Mouse (Mus musculus): ENCODE data around the gene Rab3il1. TPM values are rescaled to one million over a fixed set of nuclear protein-coding genes. Genes with fewer than 3 reads are reported as not detected.

The Rab3il1 gene
- total RNA-seq, 2 experiments from 2014 or later = 12.9 to 14.9 TPM

DNA sequence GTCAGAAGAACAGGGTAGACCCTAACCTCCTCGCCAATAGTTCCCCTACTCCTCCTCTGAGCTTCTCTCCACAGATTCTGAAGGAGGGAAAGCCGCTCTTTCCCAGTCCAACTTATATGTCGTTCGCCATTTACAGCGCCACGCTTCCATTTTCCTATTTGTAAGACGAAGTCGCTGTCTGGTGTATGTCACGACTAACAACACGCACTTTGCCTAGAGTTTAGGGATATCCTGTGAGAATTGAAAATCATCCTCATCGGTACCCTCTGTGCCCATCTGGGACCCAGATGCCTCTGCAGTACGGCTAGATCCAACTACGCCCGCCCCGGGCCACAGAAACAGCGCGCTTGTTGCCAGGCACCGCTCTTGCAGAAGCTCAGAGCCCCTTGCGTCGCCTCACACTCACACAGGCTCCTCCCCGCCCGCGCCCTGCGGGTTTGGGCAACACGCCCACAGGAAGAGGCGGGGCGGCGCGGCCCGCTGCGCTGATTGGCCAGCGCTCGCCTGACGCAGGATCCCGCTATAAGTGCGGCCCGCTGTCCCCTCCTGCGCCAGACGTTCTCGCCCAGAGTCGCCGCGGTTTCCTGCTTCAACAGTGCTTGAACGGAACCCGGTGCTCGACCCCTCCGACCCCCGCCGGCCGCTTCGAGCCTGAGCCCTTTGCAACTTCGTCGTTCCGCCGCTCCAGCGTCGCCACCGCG lies 19.2 kb upstream of the Rab3il1 start:
- peak; percentile 97 for DNase-seq
- intact Hi-C loops (cut with DNase I) = no loop called here

DNA sequence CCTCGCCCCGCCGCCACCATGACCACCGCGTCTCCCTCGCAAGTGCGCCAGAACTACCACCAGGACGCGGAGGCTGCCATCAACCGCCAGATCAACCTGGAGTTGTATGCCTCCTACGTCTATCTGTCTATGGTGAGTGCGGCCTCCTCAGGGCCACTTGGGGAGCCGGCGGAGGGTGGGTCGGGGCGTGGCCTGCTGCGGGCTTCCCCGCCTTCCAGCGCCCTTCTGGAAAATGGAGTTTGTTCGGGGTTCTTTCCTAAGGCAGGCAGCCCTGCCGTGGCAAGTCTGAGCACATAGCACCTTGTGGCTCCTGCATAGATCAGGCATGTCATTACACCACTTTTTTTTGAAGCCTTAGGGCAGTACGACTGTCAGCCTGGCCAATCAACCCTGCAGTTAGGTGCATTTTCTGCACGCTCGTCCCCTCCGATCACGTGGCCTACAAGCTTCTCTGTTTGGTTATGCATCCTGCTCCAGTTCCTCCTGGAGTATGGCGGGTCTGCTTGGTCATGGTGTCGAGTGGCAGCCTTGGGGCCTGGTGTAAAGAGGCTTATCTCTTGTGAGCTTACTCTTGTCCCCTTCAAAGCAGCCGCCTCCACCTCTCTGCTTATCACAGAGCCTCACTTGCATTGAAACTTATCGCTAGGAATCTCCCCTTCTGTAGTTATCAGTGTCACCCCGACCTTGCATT lies 18.5 kb upstream of the Rab3il1 start:
- peak; percentile 61 for DNase-seq
- intact Hi-C loops (cut with DNase I) = no loop called here

DNA sequence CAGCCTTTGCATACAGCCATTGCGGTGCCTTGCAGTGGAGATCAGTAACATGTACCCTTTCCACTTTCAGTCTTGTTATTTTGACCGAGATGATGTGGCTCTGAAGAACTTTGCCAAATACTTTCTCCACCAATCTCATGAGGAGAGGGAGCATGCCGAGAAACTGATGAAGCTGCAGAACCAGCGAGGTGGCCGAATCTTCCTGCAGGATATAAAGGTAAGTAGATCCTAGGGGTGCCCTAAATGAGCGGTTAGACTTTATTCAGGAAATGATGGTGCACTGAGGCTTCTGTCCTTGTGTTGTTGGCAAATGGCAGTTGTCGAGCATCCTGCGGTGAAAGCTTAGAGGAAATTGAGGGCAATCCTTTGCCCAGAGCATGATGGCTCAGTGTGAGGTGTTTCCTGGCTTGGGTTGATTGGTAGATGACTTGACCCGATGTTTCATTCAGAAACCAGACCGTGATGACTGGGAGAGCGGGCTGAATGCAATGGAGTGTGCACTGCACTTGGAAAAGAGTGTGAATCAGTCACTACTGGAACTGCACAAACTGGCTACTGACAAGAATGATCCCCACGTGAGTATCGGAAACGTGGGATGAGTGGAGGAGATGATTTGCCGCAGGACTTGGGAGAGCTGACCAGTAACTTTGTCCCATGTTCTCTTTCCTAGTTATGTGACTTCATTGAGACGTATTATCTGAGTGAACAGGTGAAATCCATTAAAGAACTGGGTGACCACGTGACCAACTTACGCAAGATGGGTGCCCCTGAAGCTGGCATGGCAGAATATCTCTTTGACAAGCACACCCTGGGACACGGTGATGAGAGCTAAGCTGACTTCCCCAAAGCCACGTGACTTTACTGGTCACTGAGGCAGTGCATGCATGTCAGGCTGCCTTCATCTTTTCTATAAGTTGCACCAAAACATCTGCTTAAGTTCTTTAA lies 17.1 kb upstream of the Rab3il1 start:
- no peak for DNase-seq
- intact Hi-C loops (cut with DNase I) = no loop called here

DNA sequence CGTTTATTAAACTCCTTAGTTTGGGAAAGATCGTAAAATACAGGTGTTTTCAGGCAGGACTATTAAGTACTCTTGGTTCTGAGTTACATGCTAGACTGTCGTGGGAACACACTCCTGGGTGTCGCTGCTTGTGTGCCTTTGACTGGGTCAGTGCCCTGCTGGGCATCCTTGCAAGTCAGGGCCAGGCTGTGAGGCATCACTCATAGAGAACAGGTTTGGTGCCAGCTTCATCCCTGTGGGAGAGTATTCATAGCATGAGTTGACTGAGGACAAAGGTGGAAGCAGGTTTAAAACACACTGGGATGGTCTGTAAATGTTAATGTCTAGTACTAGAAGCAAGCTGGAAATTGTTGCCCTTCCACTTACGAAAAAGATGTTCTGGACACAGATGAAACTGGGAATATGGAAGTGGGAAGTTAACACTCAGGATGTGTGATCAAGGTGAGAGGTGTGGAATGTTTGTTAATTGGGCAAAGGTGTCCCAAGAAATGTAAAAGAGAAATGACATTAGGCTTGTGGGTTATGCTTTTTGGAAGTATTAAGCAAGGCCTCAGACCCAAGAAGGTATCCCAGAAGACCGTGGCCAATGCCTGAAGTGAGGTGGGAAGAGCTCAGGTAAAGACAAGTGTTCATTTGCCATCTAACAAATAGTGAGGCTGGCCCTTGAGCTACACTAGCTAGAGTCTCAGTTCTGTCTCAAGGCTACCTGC lies 16.1 kb upstream of the Rab3il1 start:
- DNase-seq = no peak
- intact Hi-C loops (cut with DNase I) = no loop called here

DNA sequence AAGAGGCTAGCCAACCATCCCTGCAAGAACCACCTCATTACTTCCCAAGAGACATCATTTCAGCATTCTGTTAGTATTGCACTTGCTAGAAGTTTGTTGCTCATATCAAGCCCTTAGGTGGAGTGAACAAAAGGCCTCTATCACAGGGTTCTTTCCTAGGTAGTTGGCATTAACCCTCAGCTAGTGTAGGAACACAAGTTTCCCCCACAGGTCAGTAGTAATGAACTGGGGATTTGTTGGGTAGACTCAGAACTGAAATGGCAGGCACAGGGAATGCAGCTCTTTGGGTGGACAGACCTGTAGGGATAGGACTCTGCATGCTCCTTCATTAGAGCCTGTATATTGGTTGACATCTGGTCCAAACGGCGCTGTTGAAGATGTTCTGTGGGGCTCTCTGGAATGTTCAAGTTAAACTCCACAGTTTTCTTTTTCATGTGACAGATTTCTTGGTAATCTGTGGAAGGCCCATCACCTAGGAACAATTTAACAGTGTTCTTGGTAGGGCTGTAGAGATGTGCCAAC lies 15.5 kb upstream of the Rab3il1 start:
- DNase-seq = no peak
- intact Hi-C loops (cut with DNase I) = no loop called here

DNA sequence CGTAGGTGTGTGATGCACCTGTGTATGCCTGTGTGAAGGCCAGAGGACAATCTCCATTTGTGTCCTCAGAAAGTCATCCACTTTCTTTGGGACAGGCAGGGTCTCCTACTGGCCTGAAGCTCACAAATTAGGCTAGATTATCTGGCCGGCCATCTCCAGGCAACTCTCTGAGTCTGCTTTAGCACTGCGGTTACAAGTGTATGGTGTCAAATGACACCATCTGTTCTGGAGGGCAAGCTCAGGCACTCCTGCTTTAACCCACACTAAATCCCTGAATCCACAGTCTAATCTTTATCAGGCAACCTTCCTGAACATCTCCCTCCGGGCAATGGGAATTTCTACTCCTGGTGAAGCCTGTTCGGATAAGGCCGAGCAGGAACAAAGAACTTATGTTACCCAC lies 14.3 kb upstream of the Rab3il1 start:
- intact Hi-C loops (cut with DNase I) = no loop called here
- DNase-seq = no peak

DNA sequence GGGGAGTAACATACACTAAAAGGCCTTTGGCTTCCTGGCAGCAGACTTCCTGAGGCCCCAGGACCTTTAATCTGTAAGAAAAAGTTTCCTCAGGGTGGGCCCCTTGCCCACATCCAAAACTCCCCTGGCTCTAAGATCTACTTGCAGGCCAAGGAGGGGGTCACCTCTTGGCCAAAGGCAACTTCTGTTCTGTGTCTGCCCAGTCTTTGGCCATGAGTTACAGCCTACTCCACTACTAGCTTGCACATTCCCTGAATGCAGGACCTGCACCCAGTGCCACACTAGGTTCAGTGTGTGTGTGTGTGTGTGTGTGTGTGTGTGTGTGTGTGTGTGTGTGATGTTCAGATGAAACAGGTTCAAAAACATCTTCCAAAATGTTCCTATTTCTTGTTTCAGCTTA lies 13.9 kb upstream of the Rab3il1 start:
- DNase-seq = no peak
- intact Hi-C loops (cut with DNase I) = no loop called here

DNA sequence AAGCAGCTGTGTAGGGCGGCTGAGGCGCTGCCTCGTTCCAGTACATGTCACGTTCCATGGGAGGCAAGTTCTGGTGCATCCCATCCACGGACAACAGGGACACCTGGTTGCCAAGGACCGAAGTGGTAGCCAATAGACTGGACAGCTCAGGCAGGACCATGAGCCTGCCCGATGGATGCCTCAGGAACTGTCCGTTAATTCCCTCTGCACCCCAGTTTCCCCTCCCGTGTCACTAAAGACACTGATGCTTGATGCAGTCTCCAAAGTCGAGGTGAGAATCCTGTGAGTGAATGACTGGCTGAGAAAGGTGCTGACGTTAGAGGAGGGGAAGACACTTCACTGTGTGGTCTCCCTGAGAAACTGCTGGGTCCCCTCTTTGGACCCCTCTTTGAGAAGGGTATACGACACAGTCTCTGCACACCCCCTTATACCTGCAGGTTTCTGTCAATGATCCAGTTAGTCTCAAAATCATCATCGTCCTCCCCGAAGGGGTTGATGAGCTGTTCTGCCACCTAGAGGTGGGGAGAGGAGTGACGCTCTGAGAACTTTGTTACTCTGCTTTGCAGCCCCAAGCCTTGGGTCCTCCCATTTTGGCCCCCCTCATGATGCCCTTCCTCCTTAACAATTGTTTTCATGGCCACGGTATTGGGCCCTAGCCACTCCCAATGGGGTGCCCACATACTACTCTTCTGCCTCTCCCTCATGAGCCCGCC lies 12.1 kb upstream of the Rab3il1 start:
- intact Hi-C loops (cut with DNase I) = no loop called here
- no peak for DNase-seq

DNA sequence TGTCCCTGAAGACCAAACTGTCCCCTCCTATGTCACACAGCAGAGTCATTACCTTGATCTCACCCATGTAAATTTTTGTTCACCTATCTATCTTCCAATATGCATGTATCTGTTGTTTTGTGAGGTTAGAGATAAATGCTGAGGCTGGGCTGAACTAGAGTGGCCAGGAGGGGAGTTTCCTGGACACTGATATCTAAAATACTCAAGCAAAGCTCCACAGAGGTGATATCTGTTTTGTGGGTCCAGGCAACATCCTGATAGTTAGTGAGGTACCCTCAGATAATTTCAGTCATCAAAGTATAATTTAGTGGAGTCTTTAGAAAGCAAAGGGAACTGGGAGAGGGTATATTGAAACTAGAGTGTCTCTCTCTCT lies 11.6 kb upstream of the Rab3il1 start:
- intact Hi-C loops (cut with DNase I) = loop anchor here (5.0 kb wide), 1 partner anchor 73 kb away; no protein-coding TSS in a partner anchor
- DNase-seq = no peak

DNA sequence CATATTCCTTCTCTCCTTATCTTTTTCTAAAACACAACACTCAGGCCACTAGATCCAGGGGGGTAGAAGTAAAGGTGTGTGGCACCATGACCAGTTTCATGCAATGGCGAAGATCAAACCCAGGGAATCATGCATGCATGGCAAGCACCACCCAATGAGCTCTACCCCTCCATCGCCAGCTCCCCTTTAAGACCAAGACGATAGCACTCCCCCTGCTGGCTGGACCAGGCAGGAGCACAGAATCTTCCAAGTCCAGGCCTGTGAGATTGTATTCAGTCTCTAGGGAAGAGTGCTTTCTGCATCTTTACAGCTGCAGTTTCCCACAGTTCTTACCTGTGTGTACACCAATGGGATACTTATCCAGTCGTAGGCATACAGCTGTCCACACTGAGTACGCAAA lies 10.2 kb upstream of the Rab3il1 start:
- DNase-seq = peak; percentile 80
- intact Hi-C loops (cut with DNase I) = loop anchor here (5.0 kb wide), 1 partner anchor 74 kb away; no protein-coding TSS in a partner anchor

DNA sequence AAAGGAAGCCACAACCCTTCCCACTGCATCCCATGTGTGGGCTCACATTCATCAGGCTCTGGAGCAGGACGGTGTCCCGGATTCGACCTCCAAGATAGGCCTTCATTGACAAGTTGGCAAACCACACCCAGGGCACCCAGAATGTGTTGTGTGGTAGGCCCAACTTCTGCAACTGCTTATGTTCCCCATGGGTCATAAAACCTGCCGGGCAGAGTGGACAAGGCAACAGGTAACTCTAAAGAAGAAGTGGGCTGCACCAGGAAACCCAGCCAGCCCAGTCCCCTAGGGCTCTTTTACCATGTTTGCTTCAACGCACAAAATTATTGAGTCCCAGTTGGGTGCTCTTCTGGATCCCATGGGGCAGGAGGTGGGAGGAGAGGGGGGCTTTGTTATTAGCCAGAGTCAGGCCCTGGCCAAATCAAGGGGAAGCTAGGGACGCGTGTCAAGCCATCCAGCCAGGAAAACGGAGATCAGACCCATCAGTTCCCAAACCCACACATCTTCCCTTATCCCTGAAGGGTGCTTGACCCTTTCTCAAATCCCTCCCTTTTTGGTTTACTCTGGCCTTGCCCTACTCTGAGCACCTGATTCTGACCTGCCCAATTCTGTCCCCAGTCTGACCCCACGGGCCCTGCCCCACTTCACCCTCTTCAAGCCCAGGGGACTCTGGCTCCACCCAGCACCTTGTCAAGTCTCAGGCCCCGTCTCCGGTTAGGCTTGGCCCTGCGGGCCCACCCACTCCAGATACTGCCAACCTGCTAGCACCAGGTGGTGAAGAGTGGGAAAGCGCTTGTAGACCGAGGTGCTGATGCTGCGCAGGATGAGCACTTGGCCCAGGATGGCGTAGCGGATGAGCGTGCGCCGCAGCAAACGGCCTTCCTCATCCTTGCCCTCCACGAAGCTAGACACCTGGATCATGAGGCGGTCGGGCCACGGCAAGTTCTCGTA lies 9.2 kb upstream of the Rab3il1 start:
- intact Hi-C loops (cut with DNase I) = loop anchor here (5.0 kb wide), 1 partner anchor 75 kb away; no protein-coding TSS in a partner anchor

DNA sequence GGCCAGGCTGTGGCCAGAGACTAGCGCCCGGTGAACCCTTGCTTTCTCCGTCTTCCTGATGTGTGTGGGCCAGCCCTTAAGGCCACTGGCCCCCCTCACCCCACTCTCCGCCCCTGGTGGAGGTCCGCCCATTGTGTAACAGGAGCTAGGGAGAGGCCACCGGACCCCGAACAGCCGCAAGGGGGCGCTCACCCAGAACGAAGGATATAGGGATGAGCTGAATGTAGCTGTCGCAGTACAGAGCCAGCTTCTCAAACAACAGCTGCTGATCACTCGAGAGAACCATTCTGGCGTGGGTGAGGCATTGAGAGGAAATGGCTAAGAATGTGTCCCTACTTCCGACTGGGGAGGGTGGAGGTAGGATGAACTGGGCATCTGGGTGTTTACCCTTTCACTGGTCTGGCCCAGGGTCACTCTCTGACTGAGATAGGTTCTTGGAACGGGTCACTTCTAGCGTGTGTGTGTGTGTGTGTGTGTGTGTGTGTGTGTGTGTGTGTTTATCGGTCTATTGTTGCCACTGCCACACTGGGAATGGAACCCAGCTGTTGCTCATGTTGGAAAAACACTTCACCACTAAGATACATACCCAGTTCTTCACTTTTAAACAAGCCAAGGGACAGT lies 8.3 kb upstream of the Rab3il1 start:
- peak; percentile 92 for DNase-seq
- intact Hi-C loops (cut with DNase I) = loop anchor here (5.0 kb wide), 1 partner anchor 76 kb away; no protein-coding TSS in a partner anchor

More for the DNA sequence above, 9.2 kb upstream of the Rab3il1 start:
- DNase-seq = no peak

DNA sequence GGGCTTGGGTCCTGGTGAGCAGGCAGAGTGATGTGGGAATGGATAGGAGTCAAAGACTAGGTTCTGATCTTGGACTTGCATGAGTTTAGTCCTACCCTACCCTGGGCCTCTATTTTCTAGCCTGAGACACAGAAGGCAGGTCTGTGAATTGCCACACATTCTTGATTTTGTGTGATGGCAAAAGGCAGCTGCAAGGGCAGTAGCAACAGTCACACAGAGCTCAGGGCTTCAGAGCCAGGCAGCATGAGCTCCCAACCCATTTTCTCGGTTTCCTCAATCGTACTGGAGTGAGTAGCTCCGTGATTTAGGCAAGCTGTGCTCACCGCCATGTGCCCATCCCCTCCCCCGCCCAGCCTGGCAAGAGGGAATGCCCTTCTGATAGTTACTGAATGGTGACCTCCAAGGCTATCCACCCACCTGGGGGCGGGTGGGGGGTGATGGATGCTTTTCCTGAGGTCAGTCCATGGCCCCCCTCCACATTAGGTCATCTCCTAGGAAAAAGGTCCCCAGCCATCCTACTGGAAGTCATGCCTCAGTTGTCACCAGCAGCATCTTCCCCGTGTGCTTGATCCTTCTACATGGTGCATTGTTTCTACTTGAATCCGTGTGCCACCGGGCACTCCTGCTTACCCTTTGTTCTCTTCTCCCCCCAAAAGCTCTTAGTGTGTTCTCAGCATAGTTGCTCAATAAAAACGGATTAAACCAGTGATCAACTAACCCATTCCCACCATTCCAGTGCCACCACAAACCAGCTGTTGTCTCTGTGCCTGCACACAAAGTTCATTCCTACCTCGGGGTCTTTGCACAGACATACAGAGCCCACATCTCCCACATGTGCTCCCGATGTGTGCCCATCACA lies 4.0 kb upstream of the Rab3il1 start:
- no peak for DNase-seq
- intact Hi-C loops (cut with DNase I) = loop anchor here (5.0 kb wide), 1 partner anchor 200 kb away; no protein-coding TSS in a partner anchor

DNA sequence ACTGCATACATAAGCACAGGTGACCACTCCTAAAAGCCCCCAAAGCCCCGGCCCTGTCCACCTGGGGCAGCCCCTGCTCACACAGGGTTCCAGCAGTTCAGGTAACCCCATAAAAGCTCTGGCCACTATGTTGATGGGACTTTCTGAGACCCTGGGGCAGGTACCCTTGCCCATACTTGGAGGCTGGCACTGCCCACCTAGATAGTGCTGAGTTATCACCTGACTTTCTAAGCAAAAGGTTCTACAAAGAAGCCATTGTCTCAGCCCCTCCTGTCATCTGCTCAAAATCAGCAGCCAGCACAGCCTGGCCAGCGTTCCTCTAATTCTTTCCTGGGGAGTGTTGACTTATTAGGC lies 3.4 kb upstream of the Rab3il1 start:
- no peak for DNase-seq
- intact Hi-C loops (cut with DNase I) = loop anchor here (5.0 kb wide), 1 partner anchor 199 kb away; no protein-coding TSS in a partner anchor

DNA sequence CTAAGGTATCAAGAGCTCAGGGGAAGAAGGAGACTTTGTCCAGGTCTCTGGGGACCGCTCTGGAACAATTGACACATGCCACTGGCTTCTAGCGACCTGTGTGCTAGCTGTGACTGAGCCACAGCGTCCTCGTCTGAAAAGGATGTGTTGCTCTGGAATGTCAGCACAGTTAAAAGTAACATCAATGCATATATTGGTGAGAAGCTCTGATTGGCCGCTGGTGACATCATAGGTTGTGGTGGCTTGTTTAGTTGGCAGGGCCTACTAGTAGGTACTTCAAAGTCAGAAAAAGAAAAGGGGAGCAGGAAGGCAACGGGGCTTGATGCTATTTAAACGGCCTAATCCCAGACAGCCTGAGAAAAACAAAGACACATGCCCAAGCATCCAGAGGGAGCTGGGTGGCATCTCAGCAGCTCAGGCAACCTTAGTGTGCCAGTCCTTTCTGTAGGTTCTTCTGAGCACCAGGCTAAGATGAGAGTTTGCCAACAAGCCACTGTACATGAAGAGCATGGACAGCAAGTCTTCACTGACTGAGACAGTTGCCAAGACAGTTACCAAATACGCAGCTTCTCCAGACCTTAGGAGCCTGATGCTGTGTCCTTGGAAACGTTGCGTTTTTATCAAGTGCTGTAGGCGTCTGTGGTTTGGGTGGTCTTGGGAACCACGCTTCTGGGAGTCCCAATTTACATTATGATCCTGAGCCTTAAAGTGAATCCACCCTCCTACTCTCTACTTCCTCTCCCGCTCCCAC lies 2.6 kb upstream of the Rab3il1 start:
- DNase-seq = no peak
- intact Hi-C loops (cut with DNase I) = loop anchor here (5.0 kb wide), 1 partner anchor 198 kb away; no protein-coding TSS in a partner anchor

DNA sequence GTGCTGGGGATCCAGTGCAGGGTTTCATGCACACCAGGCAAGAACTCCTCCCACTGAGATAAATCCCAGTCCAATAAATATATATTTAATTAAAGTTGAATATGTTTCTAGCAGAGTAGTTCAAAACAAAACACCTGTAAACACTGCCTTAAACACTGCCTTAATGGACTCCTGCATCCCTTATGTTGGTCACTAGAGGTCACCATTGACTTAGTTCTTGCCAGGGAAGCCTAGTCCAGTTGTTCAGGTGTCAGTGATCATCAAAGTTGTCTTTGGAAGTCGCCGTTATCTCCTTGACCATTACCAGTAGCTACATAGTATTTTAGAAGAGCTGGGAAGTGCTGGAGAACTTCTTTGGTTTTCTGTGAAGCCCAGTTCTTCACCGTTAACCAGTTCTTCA lies 1.1 kb upstream of the Rab3il1 start:
- intact Hi-C loops (cut with DNase I) = no loop called here
- DNase-seq = no peak

Data from left cerebral cortex, postnatal 4 days (tissue).